Mouse (Mus musculus) midbrain, postnatal 0 days (tissue): ENCODE measurements around the gene Npy2r. TPM values are rescaled to one million over a fixed set of nuclear protein-coding genes. Genes with fewer than 3 reads are reported as not detected.
A peak's percentile ranks its signal among the peaks of the same experiment; 100 is the strongest.

Source experiments
- ATAC-seq: fragments of 200-750 bp; cut with Nextera tagmentation; 2 replicates; pipeline ENCODE4 v1.8.0; 2017; ENCODE audit warnings: moderate number of reproducible peaks, mild to moderate bottlenecking, moderate TSS enrichment, moderate library complexity; ENCODE audit not compliant: low FRiP score
- DNase-seq: peaks from one replicate; pipeline ENCODE4 v3.0.0-alpha.2; 2015; ENCODE audit warnings: low spot score
- H3K27ac ChIP-seq: fragments of 300-500 bp; sonication (generic); 2 replicates; pipeline ENCODE4 v1.5.1; 2014; ENCODE audit warnings: low read depth, mild to moderate bottlenecking, low read length, mixed read lengths
- H3K27me3 ChIP-seq: fragments of 300-500 bp; sonication (generic); 2 replicates; pipeline ENCODE4 v1.6.1; 2014; ENCODE audit warnings: low read length, control low read depth, mixed read lengths; ENCODE audit not compliant: insufficient read depth
- H3K36me3 ChIP-seq: fragments of 300-500 bp; sonication (generic); 2 replicates; pipeline ENCODE4 v1.6.1; 2014; ENCODE audit warnings: low read length, control low read depth, mixed read lengths; ENCODE audit not compliant: insufficient read depth
- H3K4me1 ChIP-seq: fragments of 300-500 bp; sonication (generic); 2 replicates; pipeline ENCODE4 v1.6.1; 2014; ENCODE audit warnings: mild to moderate bottlenecking, control low read depth, antibody characterized with exemption, low read length, mixed read lengths; ENCODE audit not compliant: insufficient read depth
- H3K4me2 ChIP-seq: fragments of 300-500 bp; sonication (generic); 2 replicates; pipeline ENCODE4 v1.6.1; 2014; ENCODE audit warnings: low read depth, mild to moderate bottlenecking, low read length, mixed read lengths; ENCODE audit not compliant: poor library complexity, severe bottlenecking
- H3K4me3 ChIP-seq: fragments of 300-500 bp; sonication (generic); 2 replicates; pipeline ENCODE4 v1.5.1; 2014; ENCODE audit warnings: low read depth, mild to moderate bottlenecking, low read length, moderate library complexity
- H3K9ac ChIP-seq: fragments of 300-500 bp; sonication (generic); replicated peaks from 2 replicates; pipeline ENCODE4 v1.6.1; 2014; ENCODE audit warnings: mild to moderate bottlenecking, low read length, moderate library complexity, mixed read lengths; ENCODE audit not compliant: poor library complexity, severe bottlenecking
- H3K9me3 ChIP-seq: fragments of 300-500 bp; sonication (generic); 2 replicates; pipeline ENCODE4 v1.6.1; 2016; ENCODE audit warnings: low read length, control low read depth
- CTCF ChIP-seq: IDR thresholded peaks from 2 replicates; pipeline ENCODE4 v1.5.1; 2016; ENCODE audit warnings: antibody characterized with exemption, mild to moderate bottlenecking
- WGBS: fragments of 180-500 bp; shearing (Covaris S2); extraction: QIAGEN DNeasy Blood & Tissue Kit; methylation state at CpG from one replicate; pipeline ENCODE4 v1.1.7; 2014; 5-methylcytosine and 5-hydroxymethylcytosine counted together
- polyA plus RNA-seq: library from polyadenylated mRNA; unstranded; fragments of >200 nt; fragmentation: Nextera tagmentation; extraction: Ambion mirVana; gene quantifications from 2 replicates; pipeline ENCODE4 v1.2.1, GENCODE M21; 2015
- total RNA-seq: library from RNA; depleted of rRNA; stranded (reverse); fragments of >200 nt; gene quantifications from 2 replicates; pipeline ENCODE4 v1.2.3, GENCODE M21; 2014; rRNA removed

Gene Npy2r
- total and polyA plus RNA-seq, 2 experiments from 2014 or later = 2.0 to 2.6 TPM

- no peak for TF ChIP-seq CTCF
- Histone ChIP-seq H3K27me3 (no peaks in the 10 kb centered on the region), H3K9ac (no peak overlapping the region), H3K27ac (no peak overlapping the region), H3K4me1 (no peaks in the 10 kb centered on the region), H3K4me2 (no peak overlapping the region), H3K4me3 (no peak overlapping the region), H3K36me3 (no peaks in the 10 kb centered on the region), H3K9me3 (no peaks in the 10 kb centered on the region)
- DNase-seq = no peak
- ATAC-seq = no peak
- 86% methylated on average over 5 of the region's 5 CpGs for WGBS
These were observed 7.9 kb downstream of the Npy2r start for GRCm38 (mm10) chr3:82539951-82540350.

GRCm38 (mm10) chr3:82524792-82525191, 23.1 kb downstream of the Npy2r start:
- no peaks in the 10 kb centered on the region for H3K36me3 ChIP-seq
- H3K9me3 ChIP-seq = no peaks in the 10 kb centered on the region
- no peak for DNase-seq
- no peak for TF ChIP-seq CTCF
- H3K4me3 ChIP-seq = no peak overlapping the region
- H3K4me1 ChIP-seq = no peaks in the 10 kb centered on the region
- no peaks in the 10 kb centered on the region for H3K27me3 ChIP-seq
- no peak overlapping the region for H3K4me2 ChIP-seq
- H3K27ac ChIP-seq = no peak overlapping the region
- 87% methylated on average over 1 of the region's 1 CpGs for WGBS
- ATAC-seq = no peak
- no peak overlapping the region for H3K9ac ChIP-seq

- H3K4me1 ChIP-seq = no peaks in the 10 kb centered on the region
- H3K9me3 ChIP-seq = no peaks in the 10 kb centered on the region
- H3K36me3 ChIP-seq = no peaks in the 10 kb centered on the region
- 82% methylated on average over 4 of the region's 4 CpGs for WGBS
- no peak for TF ChIP-seq CTCF
- H3K27me3 ChIP-seq = no peaks in the 10 kb centered on the region
- no peak for ATAC-seq
- H3K9ac ChIP-seq = no peak overlapping the region
- no peak overlapping the region for H3K27ac ChIP-seq
- H3K4me3 ChIP-seq = no peak overlapping the region
- DNase-seq = peak; percentile 9
- no peak overlapping the region for H3K4me2 ChIP-seq
These were observed 49.9 kb downstream of the Npy2r start for GRCm38 (mm10) chr3:82498006-82498405.

Other genes starting within 250 kb of the Npy2r start
- gene Map9, start 190.0 kb downstream of the Npy2r start, total RNA-seq = 84.6 and 104 TPM in 2 replicates
- gene Map9, start 190.0 kb downstream of the Npy2r start, polyA plus RNA-seq = 158 and 174 TPM in 2 replicates